Mouse (Mus musculus): ENCODE results near the gene Med7.

DNA sequence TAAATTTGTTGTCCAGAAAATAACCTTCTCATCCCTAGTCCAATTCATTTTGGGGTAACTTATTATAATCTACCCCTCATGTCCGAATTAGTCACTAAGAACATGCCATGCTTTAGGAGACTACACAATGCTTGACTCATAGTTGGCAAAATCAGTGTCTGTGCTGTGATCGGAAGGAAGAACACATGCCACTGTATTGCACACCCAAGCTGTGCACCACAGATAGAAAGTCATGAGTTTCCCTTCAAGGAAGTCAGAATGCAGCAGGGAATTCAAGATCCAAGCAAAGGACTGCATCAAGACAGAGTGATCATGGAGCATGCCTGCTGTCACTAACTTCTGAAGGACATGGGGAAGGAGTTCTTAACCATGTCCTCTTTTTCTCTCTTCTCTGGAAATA, 51.9 kb downstream of the Med7 start:
- TF ChIP-seq GATA1 (IDR thresholded peaks at IDR 0.05; ENCODE audit: borderline replicate concordance, low read length): no peak
- no peak for TF ChIP-seq FLI1 (IDR thresholded peaks at IDR 0.05; ENCODE audit: low read length)

All from megakaryocyte, embryonic 14.5 days (primary cell).